Mouse (Mus musculus) cerebral cortex, adult 2 months (tissue): ENCODE measurements around the gene Tmed4.

ENCODE experiments used
- WGBS: fragments of 180-500 bp; shearing (Covaris S2); methylation state at CpG from one replicate; pipeline ENCODE4 v1.1.7; 2018; 5-methylcytosine and 5-hydroxymethylcytosine counted together

Tmed4 gene

GRCm38 (mm10) chr11:6274387-6275093 lies at the start of gene Tmed4:
Gene Tmed4 (minus strand): TSS chr11:6274870.
- 1% methylated on average over 39 of the region's 39 CpGs for WGBS

- 78% methylated on average over 5 of the region's 5 CpGs for WGBS
Observed at GRCm38 (mm10) chr11:6323348-6323747, 48.7 kb upstream of the Tmed4 start.

GRCm38 (mm10) chr11:6322086-6322485 lies 47.4 kb upstream of the Tmed4 start:
- 75% methylated on average over 2 of the region's 2 CpGs for WGBS

GRCm38 (mm10) chr11:6319374-6319773 lies 44.7 kb upstream of the Tmed4 start:
- 66% methylated on average over 2 of the region's 2 CpGs for WGBS

- WGBS: 74% methylated on average over 5 of the region's 5 CpGs
Observed at GRCm38 (mm10) chr11:6318559-6318958, 43.9 kb upstream of the Tmed4 start.

- 85% methylated on average over 11 of the region's 11 CpGs for WGBS
Observed at GRCm38 (mm10) chr11:6316821-6317220, 42.2 kb upstream of the Tmed4 start.

- 56% methylated on average over 7 of the region's 7 CpGs for WGBS
Observed at GRCm38 (mm10) chr11:6313874-6314406, 39.3 kb upstream of the Tmed4 start.

GRCm38 (mm10) chr11:6308181-6308580 lies 33.5 kb upstream of the Tmed4 start:
- 80% methylated on average over 4 of the region's 4 CpGs for WGBS

GRCm38 (mm10) chr11:6305943-6306430 lies 31.3 kb upstream of the Tmed4 start:
- WGBS: 68% methylated on average over 1 of the region's 1 CpGs

GRCm38 (mm10) chr11:6302793-6303192 lies 28.1 kb upstream of the Tmed4 start:
- WGBS: 88% methylated on average over 2 of the region's 2 CpGs

GRCm38 (mm10) chr11:6299435-6299834 lies 24.8 kb upstream of the Tmed4 start:
- 78% methylated on average over 2 of the region's 2 CpGs for WGBS

GRCm38 (mm10) chr11:6294632-6295031 lies 20.0 kb upstream of the Tmed4 start:
- WGBS: 93% methylated on average over 4 of the region's 4 CpGs

GRCm38 (mm10) chr11:6293601-6294000 lies 18.9 kb upstream of the Tmed4 start:
- WGBS: 89% methylated on average over 2 of the region's 2 CpGs

GRCm38 (mm10) chr11:6292988-6293349 lies 18.3 kb upstream of the Tmed4 start:
- 88% methylated on average over 4 of the region's 4 CpGs for WGBS

GRCm38 (mm10) chr11:6292116-6292987 lies 17.7 kb upstream of the Tmed4 start:
- WGBS: 16% methylated on average over 33 of the region's 33 CpGs

- WGBS: under 1% methylated on average over 77 of the region's 77 CpGs
Observed at GRCm38 (mm10) chr11:6291401-6292115, 16.9 kb upstream of the Tmed4 start, which contains the start of gene Ogdh. Gene Ogdh (plus strand): TSS chr11:6291633.

GRCm38 (mm10) chr11:6290883-6291282 lies 16.2 kb upstream of the Tmed4 start:
- 22% methylated on average over 3 of the region's 3 CpGs for WGBS

- 96% methylated on average over 3 of the region's 3 CpGs for WGBS
Observed at GRCm38 (mm10) chr11:6290138-6290537, 15.5 kb upstream of the Tmed4 start.

GRCm38 (mm10) chr11:6282940-6283339 lies 8.3 kb upstream of the Tmed4 start:
- WGBS: 36% methylated on average over 3 of the region's 3 CpGs

GRCm38 (mm10) chr11:6276466-6276865 lies 1.8 kb upstream of the Tmed4 start:
- WGBS: 79% methylated on average over 3 of the region's 3 CpGs

GRCm38 (mm10) chr11:6275094-6275484 lies 419 bp upstream of the Tmed4 start:
- 18% methylated on average over 7 of the region's 7 CpGs for WGBS

- WGBS: 17% methylated on average over 11 of the region's 11 CpGs
Observed at GRCm38 (mm10) chr11:6273607-6274006, 1.1 kb downstream of the Tmed4 start.
